Mouse (Mus musculus): ENCODE data around the gene Dach1.

The Dach1 gene

GRCm38 (mm10) chr14:98169421-98170076, at the start of gene Dach1:
Dach1 (minus strand) TSS chr14:98169765.
- DNase-seq = peak; percentile 75 to 80

DNA sequence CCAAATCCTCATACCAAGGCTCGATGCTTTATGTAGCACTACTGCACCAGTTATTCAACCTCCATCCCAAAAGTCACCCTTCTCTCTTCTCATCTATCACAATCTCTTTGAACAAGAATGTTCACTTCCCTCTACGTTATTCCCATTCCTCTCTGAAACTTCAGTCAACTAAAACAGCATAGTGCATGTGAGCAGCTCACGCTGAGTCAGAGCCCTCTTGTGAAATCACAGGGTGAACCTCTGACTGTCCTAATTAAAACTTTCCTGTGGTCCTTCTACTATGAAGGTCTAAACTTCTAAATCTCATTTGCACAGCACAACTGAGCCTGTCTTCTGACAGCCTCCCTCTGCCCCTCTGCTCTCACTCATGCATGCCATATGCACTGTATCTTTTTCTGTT, 30.5 kb upstream of the Dach1 start:
- DNase-seq = no peak

DNA sequence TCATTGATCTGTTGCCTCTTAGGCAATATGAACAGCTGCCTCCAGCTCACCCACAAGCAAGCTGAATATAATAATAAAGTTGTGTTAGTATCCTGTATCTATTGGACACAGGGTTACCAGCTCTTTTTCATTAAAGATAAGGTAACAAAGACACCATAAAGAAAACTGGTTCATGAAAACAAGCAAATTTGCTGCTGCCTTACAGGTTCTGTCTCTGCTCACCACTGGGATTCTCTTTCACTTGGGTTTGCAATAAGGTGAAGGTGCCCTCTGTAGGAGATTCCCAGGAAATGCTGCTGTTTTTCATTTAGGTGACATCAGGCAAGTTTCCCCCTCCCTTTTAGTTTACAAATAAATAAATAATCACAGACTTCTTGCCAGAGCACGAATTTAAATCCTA, 12.0 kb upstream of the Dach1 start:
- peak; percentile 48 to 54 for DNase-seq

DNA sequence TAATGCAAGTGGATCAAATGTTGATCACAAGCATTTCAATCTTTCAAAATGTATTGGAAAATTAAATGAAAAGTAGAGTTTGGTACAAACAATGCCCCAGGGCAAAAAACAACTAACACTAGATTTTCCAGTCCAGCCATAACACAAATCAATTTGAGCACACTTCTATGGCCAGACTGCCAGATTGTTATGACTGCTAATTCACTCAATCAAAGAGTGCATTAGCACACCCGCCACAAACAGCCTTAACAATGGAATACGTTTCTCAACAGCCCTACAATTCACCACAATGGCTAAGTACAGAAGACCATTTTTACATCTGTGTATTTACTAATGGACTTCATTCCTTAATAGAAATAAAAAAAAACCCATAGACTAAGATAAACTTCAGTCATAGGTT, 4.3 kb upstream of the Dach1 start:
- no peak for DNase-seq

- DNase-seq = peak in 1 of 2 experiments; percentile 52
Measured at GRCm38 (mm10) chr14:98172394-98172905, 2.9 kb upstream of the Dach1 start.

- peak; percentile 38 to 44 for DNase-seq
Measured at GRCm38 (mm10) chr14:98171861-98172260, 2.3 kb upstream of the Dach1 start.

GRCm38 (mm10) chr14:98168908-98169401, 610 bp downstream of the Dach1 start:
- DNase-seq = peak in 1 of 2 experiments; percentile 78

DNA sequence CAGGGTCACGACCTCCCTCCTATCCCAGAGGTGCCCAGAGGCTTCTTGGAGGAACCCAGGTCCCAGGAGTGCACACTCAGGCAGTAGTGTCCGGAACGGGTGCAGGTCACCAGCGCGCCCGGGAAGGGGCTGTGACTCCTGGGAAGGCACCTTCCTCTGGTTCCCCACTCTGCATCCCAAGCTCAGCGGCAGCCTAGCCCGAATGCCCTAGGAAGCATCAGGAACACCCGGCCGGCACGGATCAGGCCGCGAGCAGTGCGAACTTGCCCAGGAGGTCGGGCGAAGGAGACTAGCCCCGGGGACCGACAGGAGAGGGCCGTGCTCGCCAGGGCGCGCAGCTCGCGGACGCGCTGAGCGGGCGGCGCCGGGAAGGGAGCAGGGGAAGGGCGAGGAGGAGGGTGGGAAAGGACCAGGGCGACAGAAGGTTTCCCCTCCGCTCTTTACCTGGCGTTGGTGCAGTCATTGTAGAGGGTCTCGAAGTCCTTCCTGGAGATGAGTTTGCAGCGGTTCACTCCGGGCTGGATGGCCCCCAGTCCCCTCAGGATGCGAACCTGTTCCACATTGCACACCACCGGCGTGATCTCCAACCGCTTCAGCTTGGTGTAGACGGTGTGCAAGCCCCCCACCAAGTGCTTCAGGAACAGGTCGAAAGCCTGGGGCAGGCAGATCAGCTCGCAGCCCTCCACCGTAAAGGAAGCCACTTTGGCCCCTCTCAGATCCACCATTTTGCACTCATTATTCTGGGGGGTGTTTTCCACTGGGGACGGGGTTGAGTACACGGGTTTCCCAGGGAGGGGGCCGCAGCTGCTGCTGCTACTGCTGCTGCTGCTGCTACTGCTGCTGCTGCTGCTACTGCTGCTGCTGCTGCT, 1.3 kb downstream of the Dach1 start:
- peak; percentile 77 to 79 for DNase-seq

DNA sequence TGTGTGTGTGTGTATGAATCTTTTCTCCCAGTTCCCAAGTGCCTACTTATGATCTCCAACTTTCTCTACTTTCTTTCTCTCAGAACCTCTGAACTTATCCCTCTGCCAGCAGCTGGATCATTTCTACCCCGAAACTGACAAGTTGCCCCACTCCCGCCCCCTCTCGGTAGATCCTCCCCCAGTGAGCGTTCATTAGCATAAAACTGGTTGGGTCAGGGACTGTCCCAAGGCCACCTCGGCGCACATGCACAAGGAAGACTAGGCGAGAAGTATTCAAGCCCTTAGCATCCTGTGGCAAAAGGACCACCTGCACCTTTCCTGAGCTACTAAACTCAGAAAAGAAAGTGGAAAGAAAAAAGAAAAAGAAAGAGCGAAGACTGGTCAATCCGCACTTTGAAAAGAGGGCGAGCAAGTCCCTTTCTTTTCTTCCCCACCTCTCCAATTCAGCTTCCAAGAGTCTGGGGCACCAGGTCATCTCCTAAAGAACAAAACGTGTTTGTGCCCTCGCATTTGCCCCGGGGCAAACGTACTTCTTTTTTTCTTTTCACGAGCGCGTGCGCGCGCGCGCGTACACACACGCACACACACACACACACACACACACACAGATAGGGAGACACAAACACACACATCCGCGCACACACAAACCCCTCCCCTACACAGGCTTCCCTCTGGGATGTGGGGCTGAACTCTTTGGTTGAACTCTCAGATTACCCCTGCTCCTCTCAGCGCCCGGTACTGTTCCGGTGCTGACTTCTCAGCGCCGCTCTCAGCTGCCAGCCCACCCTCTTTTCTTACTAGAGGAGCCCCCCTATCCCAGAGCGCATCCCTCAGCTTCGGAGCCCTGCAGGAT, 2.2 kb downstream of the Dach1 start:
- DNase-seq = peak; percentile 62 to 69

GRCm38 (mm10) chr14:98166318-98166976, 3.1 kb downstream of the Dach1 start:
- peak; percentile 76 to 82 for DNase-seq

DNA sequence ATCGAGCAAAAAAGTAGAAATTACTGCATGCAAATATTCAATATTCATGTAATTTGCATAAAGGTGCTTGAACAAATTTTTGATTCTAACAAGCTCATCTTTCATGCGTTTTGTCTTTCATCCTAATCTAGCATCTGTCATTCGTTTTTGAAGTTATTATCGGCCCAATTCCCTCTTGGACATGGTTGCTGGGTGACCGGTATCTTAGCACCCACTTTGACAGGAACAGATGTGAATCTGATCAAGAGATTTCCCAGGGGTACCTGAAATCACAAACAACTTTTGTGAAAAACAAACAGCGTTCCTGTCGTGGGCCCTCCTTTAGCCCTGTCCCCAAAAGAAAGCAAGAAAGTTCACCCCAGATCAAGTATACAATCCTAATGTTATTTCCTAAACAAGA, 12.8 kb downstream of the Dach1 start:
- no peak for DNase-seq

DNA sequence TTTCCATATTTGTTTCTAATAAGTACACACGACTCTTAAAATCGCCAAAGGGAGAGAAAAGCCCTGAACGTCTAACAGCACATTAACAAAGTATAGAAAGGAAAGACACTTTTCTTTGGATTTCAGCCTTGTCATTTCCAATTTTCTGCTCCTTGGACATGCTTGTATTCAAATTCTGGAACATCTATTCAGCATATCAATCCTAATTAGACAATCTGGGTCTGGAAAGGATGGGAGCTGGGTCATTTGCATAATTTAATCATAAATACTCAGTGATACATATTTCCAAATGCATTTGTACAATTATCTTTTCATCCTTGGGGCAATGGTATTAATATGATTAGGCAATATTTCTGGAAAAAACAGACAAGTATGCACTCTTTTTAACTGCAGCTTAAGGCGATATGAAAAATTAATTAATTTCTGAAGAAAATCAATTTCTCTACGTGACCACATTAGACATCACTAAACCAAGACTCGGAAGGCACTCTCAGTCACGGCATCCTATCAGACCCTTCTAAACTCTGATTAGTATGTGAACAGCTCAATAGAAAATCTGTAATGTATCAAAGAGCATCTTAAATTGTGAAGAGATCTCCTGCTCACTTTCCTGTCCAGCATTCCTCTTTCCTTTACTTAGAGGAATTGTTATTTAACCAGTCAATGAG, 13.7 kb downstream of the Dach1 start:
- DNase-seq = no peak

GRCm38 (mm10) chr14:98154832-98155422, 14.6 kb downstream of the Dach1 start:
- peak in 1 of 2 experiments; percentile 30 for DNase-seq

- no peak for DNase-seq
Measured at GRCm38 (mm10) chr14:98141758-98142157, 27.8 kb downstream of the Dach1 start.

DNA sequence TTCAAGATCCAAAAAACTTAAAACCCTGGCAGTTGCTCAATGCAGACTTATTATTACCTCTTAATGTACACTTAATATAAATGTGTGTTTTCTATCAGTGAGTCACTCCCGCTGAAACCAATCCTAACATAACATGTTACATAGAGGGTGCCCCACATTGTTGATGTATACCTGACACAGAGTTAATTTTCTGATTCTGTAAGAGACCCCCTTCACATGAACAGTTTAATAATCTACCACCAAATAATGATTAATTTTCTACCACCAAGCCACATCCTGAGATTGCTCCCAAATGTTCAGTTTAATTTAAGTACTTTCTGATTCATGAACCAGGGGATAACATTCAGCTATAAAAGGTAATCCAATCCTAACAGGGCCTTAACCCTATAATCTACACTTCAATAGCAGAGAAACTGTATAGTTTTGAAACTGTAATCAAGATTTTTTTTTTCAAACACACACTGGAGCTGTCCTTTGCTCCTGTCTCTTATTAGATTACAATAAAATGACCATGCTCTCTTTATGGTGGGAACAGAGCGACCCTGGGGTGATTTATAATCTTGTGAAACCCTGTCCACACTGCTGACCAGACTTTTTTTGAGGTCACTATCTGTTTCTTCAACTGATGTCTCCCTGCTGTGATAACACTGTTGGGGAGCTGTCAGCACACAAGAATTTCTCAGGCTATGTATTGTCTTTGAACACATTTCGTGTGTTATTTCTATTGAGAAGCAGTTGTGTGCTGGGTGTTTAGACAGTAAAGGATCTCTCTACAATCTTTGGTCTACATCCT, 30.5 kb downstream of the Dach1 start:
- no peak for DNase-seq

DNA sequence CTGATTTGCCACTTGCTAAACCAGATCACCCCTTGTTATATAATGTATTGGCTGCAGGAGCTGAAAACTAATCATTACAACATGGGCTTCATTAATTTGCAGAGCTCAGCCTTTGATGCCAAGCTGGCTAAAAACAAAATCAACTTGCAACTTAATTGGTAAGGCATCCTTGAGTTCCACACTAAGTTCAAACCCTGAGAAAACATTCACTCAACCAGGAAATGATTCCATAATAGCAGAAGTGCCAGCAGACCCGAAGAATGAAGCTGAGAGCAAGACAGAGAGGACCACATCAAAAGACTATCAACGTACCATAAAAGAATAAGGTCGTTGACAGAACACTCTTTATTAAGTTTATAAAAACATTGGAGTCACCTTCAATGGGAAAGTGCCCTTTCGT, 35.0 kb downstream of the Dach1 start:
- no peak for DNase-seq

DNA sequence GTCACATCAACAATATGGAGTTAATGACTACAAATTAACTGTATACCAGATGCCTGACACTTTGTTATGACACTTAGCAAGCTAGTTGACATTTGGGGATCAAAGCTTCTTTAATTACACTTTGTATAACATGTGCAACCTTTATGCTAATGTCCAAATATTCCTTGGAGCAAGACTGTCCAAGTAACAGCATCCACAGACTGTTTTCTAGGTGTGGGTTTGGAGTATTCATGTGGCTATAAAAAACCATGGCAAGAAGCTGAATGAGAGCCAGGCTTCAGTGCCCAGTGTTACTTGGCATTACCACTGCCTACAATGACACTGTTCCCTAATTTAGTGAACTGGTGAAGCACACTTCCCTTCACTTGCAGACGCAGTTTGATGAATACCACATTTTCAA, 46.5 kb downstream of the Dach1 start:
- peak; percentile 50 to 55 for DNase-seq

DNA sequence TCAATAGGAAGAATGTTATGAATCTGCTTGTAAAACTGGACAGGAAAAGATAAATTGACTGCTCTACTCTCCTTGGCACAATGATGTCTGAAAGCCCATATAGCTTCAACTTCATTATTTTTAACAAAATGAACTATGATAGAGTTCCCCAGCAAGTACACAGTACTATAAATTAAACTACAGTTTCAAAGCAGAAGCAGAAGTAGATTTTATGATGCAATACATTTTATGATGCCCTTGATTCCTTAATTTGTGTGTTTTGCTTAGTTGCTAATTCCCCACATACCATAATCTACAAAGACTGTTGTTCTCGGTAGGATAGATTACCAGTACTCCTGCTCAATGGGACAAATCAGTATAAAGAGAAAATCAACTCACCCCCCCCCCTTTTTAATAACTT, 52.9 kb downstream of the Dach1 start:
- DNase-seq = no peak

DNA sequence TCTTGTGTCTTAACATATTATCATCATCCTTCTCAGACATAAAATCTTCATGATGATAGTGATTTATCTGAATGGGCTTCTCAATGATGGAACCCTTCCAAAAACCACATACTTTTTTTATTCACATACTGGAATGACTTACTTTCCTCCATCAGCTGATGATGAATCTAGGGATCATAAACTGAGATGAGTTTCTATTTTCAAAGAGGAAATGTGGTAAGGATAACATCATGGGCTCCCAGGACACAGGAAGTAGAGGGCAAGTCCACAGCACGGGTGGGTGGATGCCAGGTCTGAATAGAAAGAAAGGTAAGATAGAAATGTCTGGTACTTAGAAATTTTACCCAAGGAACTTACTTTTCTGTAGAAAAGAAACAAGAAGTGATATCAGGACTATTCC, 56.5 kb downstream of the Dach1 start:
- DNase-seq = no peak

- no peak for DNase-seq
Measured at GRCm38 (mm10) chr14:98109929-98110328, 59.6 kb downstream of the Dach1 start.

Measured in cerebellum, postnatal 10 days (tissue).